Mouse (Mus musculus) heart, adult 2 months (tissue): ENCODE measurements around the gene Gm47995.

Experiments used
- CTCF ChIP-seq: fragments of 200-600 bp; IDR thresholded peaks from 2 replicates; pipeline ENCODE4 v1.8.1; 2022; ENCODE audit warnings: antibody characterized with exemption, mild to moderate bottlenecking, moderate library complexity
- EP300 ChIP-seq: fragments of 200-500 bp; IDR thresholded peaks from 2 replicates; pipeline ENCODE4 v1.6.1; 2011; ENCODE audit warnings: low read depth, low read length, control low read depth; ENCODE audit not compliant: insufficient read depth
- POLR2A ChIP-seq: fragments of 200-500 bp; IDR thresholded peaks from 2 replicates; pipeline ENCODE4 v1.6.1; 2011; ENCODE audit warnings: mild to moderate bottlenecking, low read depth, low read length, control low read depth; ENCODE audit not compliant: insufficient read depth

- TF ChIP-seq CTCF, result no peak
- no peak for TF ChIP-seq POLR2A
- peak; percentile 81 for TF ChIP-seq EP300
Measured at GRCm38 (mm10) chr1:151153056-151153652, 45.1 kb upstream of the Gm47995 start.
